Mouse (Mus musculus): Measurements from ENCODE around the gene Ctnna3.
"Not testable (repeated sequence)": the region's sequence is repeated elsewhere in the genome, so short reads cannot be mapped to it uniquely, and the experiment has no call there.

The Ctnna3 gene

GRCm38 (mm10) chr10:64661190-64661589 is 1231.3 kb downstream of the Ctnna3 start:
- no peak for DNase-seq

- no peak for DNase-seq
Measured at GRCm38 (mm10) chr10:64671469-64671868, 1241.6 kb downstream of the Ctnna3 start.

GRCm38 (mm10) chr10:64675796-64676195 is 1245.9 kb downstream of the Ctnna3 start:
- DNase-seq = peak; percentile 22

- DNase-seq = no peak
Measured at GRCm38 (mm10) chr10:64710017-64710416, 1280.1 kb downstream of the Ctnna3 start.

- DNase-seq = peak; percentile 48
Measured at GRCm38 (mm10) chr10:64718036-64718435, 1288.1 kb downstream of the Ctnna3 start.

- no peak for DNase-seq
Measured at GRCm38 (mm10) chr10:64735692-64736091, 1305.8 kb downstream of the Ctnna3 start.

GRCm38 (mm10) chr10:64736616-64737015 is 1306.7 kb downstream of the Ctnna3 start:
- no peak for DNase-seq

GRCm38 (mm10) chr10:64741721-64742120 is 1311.8 kb downstream of the Ctnna3 start:
- DNase-seq = not testable (repeated sequence)

- not testable (repeated sequence) for DNase-seq
Measured at GRCm38 (mm10) chr10:64744099-64744498, 1314.2 kb downstream of the Ctnna3 start.

GRCm38 (mm10) chr10:64748651-64749050 is 1318.8 kb downstream of the Ctnna3 start:
- DNase-seq = no peak

GRCm38 (mm10) chr10:64750791-64751190 is 1320.9 kb downstream of the Ctnna3 start:
- peak; percentile 13 for DNase-seq

GRCm38 (mm10) chr10:64836315-64836714 is 1406.4 kb downstream of the Ctnna3 start:
- DNase-seq = no peak

GRCm38 (mm10) chr10:64861439-64861838 is 1431.5 kb downstream of the Ctnna3 start:
- no peak for DNase-seq

- DNase-seq = no peak
Measured at GRCm38 (mm10) chr10:64870888-64871287, 1441.0 kb downstream of the Ctnna3 start.

GRCm38 (mm10) chr10:64876506-64876905 is 1446.6 kb downstream of the Ctnna3 start:
- DNase-seq = no peak

GRCm38 (mm10) chr10:64879860-64880259 is 1450.0 kb downstream of the Ctnna3 start:
- no peak for DNase-seq

- DNase-seq = no peak
Measured at GRCm38 (mm10) chr10:64886946-64887345, 1457.0 kb downstream of the Ctnna3 start.

GRCm38 (mm10) chr10:64892458-64892857 is 1462.6 kb downstream of the Ctnna3 start:
- DNase-seq = no peak

GRCm38 (mm10) chr10:64898739-64899138 is 1468.8 kb downstream of the Ctnna3 start:
- DNase-seq = no peak

- DNase-seq = no peak
Measured at GRCm38 (mm10) chr10:64901726-64902125, 1471.8 kb downstream of the Ctnna3 start.

GRCm38 (mm10) chr10:64940975-64941374 is 1511.1 kb downstream of the Ctnna3 start:
- DNase-seq = no peak

GRCm38 (mm10) chr10:64958391-64958790 is 1528.5 kb downstream of the Ctnna3 start:
- no peak for DNase-seq

GRCm38 (mm10) chr10:64992871-64993270 is 1563.0 kb downstream of the Ctnna3 start:
- no peak for DNase-seq

GRCm38 (mm10) chr10:65013525-65013924 is 1583.6 kb downstream of the Ctnna3 start:
- DNase-seq = no peak

- no peak for DNase-seq
Measured at GRCm38 (mm10) chr10:65022667-65023066, 1592.8 kb downstream of the Ctnna3 start.

- not testable (repeated sequence) for DNase-seq
Measured at GRCm38 (mm10) chr10:65033516-65033915, 1603.6 kb downstream of the Ctnna3 start.

Data from right cerebral cortex, postnatal 4 days (tissue).